Mouse (Mus musculus) intestine, embryonic 15.5 days (tissue): ENCODE results near the gene Hist1h4c. TPM values are rescaled to one million over a fixed set of nuclear protein-coding genes. Genes with fewer than 3 reads are reported as not detected.

Source experiments
- ATAC-seq: fragments of 200-750 bp; cut with Nextera tagmentation; 2 replicates; pipeline ENCODE4 v1.8.0; 2017; ENCODE audit warnings: moderate TSS enrichment, moderate library complexity
- H3K27ac ChIP-seq: fragments of 300-500 bp; sonication (generic); 2 replicates; pipeline ENCODE4 v1.5.1; 2015; ENCODE audit warnings: mild to moderate bottlenecking, inconsistent platforms
- H3K27me3 ChIP-seq: fragments of 300-500 bp; sonication (generic); replicated peaks from 2 replicates; pipeline ENCODE4 v1.6.1; 2015; ENCODE audit warnings: inconsistent platforms
- H3K36me3 ChIP-seq: fragments of 300-500 bp; sonication (generic); 2 replicates; pipeline ENCODE4 v1.6.1; 2015; ENCODE audit warnings: inconsistent platforms
- H3K4me1 ChIP-seq: fragments of 300-500 bp; sonication (generic); replicated peaks from 2 replicates; pipeline ENCODE4 v1.6.1; 2015; ENCODE audit warnings: inconsistent platforms
- H3K4me2 ChIP-seq: fragments of 300-500 bp; sonication (generic); replicated peaks from 2 replicates; pipeline ENCODE4 v1.6.1; 2015; ENCODE audit warnings: mild to moderate bottlenecking, inconsistent platforms
- H3K4me3 ChIP-seq: fragments of 300-500 bp; sonication (generic); replicated peaks from 2 replicates; pipeline ENCODE4 v1.5.1; 2015; ENCODE audit warnings: inconsistent platforms
- H3K9ac ChIP-seq: fragments of 300-500 bp; sonication (generic); 2 replicates; pipeline ENCODE4 v1.6.1; 2015; ENCODE audit warnings: inconsistent platforms
- H3K9me3 ChIP-seq: fragments of 300-500 bp; sonication (generic); 2 replicates; pipeline ENCODE4 v1.6.1; 2016; ENCODE audit warnings: inconsistent platforms
- WGBS: fragments of 180-500 bp; shearing (Covaris S2); methylation state at CpG from one replicate; pipeline ENCODE4 v1.1.7; 2015; 5-methylcytosine and 5-hydroxymethylcytosine counted together
- polyA plus RNA-seq: library from polyadenylated mRNA; unstranded; fragments of >200 nt; fragmentation: Nextera tagmentation; extraction: Ambion mirVana; gene quantifications from 2 replicates; pipeline ENCODE4 v1.2.1, GENCODE M21; 2015

The Hist1h4c gene
- polyA plus RNA-seq, 1 experiment from 2014 or later = 5.7 TPM

- Histone ChIP-seq H3K27ac (peak overlapping the region; percentile 99), H3K4me1 (no peaks in the 10 kb centered on the region), H3K9ac (peak overlapping the region; percentile 91), H3K9me3 (no peaks in the 10 kb centered on the region), H3K4me3 (peak overlapping the region; percentile 59), H3K4me2 (peak overlapping the region; percentile 94), H3K36me3 (no peaks in the 10 kb centered on the region), H3K27me3 (no peaks in the 10 kb centered on the region)
- 19% methylated on average over 13 of the region's 13 CpGs for WGBS
- ATAC-seq = no peak
Observed at GRCm38 (mm10) chr13:23740256-23740840, 42.1 kb upstream of the Hist1h4c start.

- no peaks in the 10 kb centered on the region for H3K9me3 ChIP-seq
- H3K9ac ChIP-seq = peak overlapping the region; percentile 91
- under 1% methylated on average over 14 of the region's 14 CpGs for WGBS
- H3K36me3 ChIP-seq = no peaks in the 10 kb centered on the region
- no peaks in the 10 kb centered on the region for H3K4me1 ChIP-seq
- ATAC-seq = no peak
- H3K4me3 ChIP-seq = peak overlapping the region; percentile 59
- H3K4me2 ChIP-seq = peak overlapping the region; percentile 94
- no peaks in the 10 kb centered on the region for H3K27me3 ChIP-seq
- peak overlapping the region; percentile 99 for H3K27ac ChIP-seq
Observed at GRCm38 (mm10) chr13:23739922-23740252, 41.6 kb upstream of the Hist1h4c start.

DNA sequence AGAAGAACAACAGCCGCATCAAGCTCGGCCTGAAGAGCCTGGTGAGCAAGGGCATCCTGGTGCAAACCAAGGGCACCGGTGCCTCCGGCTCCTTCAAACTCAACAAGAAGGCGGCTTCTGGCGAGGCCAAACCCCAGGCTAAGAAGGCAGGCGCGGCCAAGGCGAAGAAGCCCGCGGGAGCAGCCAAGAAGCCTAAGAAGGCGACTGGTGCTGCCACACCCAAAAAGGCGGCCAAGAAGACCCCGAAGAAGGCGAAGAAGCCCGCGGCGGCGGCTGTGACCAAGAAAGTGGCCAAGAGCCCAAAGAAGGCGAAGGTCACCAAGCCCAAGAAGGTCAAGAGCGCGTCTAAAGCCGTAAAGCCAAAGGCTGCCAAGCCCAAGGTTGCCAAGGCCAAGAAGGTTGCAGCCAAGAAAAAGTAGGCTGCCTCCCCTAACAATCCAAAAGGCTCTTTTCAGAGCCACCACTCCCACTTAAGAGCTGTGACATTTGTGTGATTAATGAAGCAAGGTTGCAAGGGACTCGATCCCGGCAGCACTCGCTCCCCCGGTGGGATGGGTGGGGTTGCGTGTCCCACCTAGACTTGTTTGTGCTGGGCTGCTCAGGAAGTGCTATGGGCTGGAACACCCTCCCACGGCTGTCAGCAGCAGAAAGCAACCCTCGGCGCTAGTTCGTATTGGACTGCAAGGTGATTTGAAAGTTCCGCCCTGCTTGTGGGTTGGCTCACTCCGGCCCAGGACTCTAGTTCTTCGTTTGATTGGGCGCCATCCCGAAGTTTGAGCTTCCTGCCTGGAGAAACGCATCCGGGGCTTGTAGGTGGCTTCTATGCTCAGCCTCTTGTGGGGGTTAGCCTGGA lies 41.0 kb upstream of the Hist1h4c start:
- Histone ChIP-seq H3K9ac (peak overlapping the region; percentile 91), H3K4me1 (no peaks in the 10 kb centered on the region), H3K27me3 (no peaks in the 10 kb centered on the region), H3K27ac (peak overlapping the region; percentile 99), H3K4me3 (peak overlapping the region; percentile 59), H3K9me3 (no peaks in the 10 kb centered on the region), H3K36me3 (no peaks in the 10 kb centered on the region), H3K4me2 (peak overlapping the region; percentile 94)
- WGBS = under 1% methylated on average over 39 of the region's 39 CpGs
- peak; percentile 90 for ATAC-seq

DNA sequence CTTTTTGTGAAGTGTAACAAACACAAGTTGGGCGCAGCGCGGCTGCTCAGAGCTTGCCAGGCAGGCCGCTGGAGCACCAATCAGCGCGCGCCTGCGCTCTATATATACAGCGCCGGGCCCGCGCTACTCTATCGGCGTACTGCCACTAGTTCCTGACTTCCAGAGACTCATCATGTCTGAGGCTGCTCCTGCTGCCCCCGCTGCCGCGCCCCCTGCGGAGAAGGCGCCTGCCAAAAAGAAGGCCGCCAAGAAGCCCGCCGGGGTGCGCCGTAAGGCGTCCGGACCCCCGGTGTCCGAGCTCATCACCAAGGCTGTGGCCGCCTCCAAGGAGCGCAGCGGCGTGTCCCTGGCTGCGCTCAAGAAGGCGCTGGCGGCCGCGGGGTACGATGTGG lies 40.4 kb upstream of the Hist1h4c start, which contains the start of gene Hist1h1c:
Gene Hist1h1c (plus strand): TSS at position 132 of the 392 bp plus-strand sequence.
- peak within 1 kb of the TSS; percentile 91 for H3K9ac ChIP-seq
- 0% methylated on average over 38 of the region's 38 CpGs for WGBS
- H3K36me3 ChIP-seq = no peaks in the 10 kb centered on the region
- no peaks in the 10 kb centered on the region for H3K4me1 ChIP-seq
- H3K9me3 ChIP-seq = no peaks in the 10 kb centered on the region
- no peaks in the 10 kb centered on the region for H3K27me3 ChIP-seq
- peak within 1 kb of the TSS; percentile 59 for H3K4me3 ChIP-seq
- H3K4me2 ChIP-seq = peak within 1 kb of the TSS; percentile 94
- peak; percentile 93 for ATAC-seq
- peak within 1 kb of the TSS; percentile 99 for H3K27ac ChIP-seq

DNA sequence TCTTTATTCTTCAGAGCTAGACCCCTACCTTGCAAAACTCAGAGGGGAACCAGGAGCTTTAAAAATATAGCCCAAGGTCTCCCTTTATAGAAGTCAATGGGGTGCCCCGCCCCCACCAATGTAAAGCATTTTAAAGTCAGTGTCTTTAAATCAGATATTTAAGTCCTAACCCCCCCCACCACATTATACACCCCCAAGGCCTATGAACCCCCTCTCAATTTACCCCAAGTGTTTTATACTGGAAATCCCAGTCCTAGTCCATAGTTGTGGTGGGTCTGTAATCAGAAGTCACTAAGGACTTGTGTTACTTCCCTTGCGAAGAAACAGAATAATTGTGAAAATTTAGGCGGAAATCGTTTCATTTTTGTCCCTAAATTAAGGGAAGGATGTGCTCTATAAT lies 39.8 kb upstream of the Hist1h4c start:
- H3K4me3 ChIP-seq = no peak overlapping the region
- no peaks in the 10 kb centered on the region for H3K27me3 ChIP-seq
- 25% methylated on average over 4 of the region's 4 CpGs for WGBS
- H3K9ac ChIP-seq = 0 out of 2 replicates have a peak overlapping the region, but pooled peaks have one; percentile 91
- ATAC-seq = no peak
- peak overlapping the region; percentile 94 for H3K4me2 ChIP-seq
- no peaks in the 10 kb centered on the region for H3K9me3 ChIP-seq
- no peaks in the 10 kb centered on the region for H3K4me1 ChIP-seq
- peak overlapping the region; percentile 99 for H3K27ac ChIP-seq
- no peaks in the 10 kb centered on the region for H3K36me3 ChIP-seq

DNA sequence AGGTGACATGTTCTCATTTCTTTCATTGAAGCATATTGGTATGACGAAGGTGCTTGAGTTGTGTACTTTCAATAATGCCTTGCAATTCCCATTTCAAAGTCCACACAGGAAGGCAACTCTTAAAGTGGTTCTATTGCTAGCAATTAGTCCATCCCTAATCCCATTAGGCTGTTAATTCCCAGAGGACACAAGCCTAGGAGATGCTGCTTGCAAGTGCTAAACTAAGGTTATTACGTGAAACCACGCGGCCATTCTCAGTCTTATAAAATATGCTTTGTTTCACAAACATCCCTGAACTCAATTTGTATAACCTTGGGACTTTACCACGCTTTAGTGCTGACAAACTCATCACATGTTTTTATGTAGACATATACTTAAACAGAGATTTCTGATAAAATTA lies 38.8 kb upstream of the Hist1h4c start:
- no peak for ATAC-seq
- H3K9me3 ChIP-seq = no peaks in the 10 kb centered on the region
- WGBS = 84% methylated on average over 5 of the region's 5 CpGs
- H3K27me3 ChIP-seq = no peaks in the 10 kb centered on the region
- H3K4me2 ChIP-seq = no peak overlapping the region
- no peaks in the 10 kb centered on the region for H3K36me3 ChIP-seq
- no peaks in the 10 kb centered on the region for H3K4me1 ChIP-seq
- no peak overlapping the region for H3K4me3 ChIP-seq
- H3K9ac ChIP-seq = no peak overlapping the region
- H3K27ac ChIP-seq = no peak overlapping the region

DNA sequence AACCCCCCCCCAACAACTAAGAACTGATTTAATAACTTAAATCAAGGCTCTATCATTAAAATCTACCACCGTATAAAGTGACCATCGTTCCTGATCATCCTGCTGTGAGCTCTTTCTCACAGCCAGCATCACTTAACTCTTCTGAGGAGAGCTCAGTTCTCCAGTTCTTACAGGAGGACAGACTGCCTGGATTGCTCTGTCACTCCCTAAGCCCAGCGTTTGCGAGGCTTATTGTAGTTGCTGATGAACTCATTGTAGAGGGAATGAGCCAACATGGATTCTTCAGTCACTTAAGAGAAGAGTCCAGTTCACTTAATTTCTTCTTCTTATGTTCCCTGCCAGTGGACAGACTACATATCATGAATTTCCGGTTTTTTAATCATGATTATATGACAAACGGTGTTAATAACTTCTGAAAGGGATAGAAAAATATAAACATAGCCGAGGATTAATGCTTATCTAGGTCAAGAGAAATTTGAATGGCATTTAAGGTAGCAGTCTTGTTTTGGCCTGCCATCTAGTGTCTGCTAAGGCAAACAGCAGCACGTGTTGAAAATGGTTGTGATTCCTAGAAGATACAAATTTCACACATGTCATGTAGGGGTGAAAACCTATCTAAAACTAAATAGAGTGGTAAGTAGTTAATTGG lies 34.0 kb upstream of the Hist1h4c start:
- no peak for ATAC-seq
- Histone ChIP-seq H3K9me3 (no peaks in the 10 kb centered on the region), H3K4me1 (no peaks in the 10 kb centered on the region), H3K4me3 (no peak overlapping the region), H3K9ac (no peak overlapping the region), H3K36me3 (no peaks in the 10 kb centered on the region), H3K27ac (no peak overlapping the region), H3K4me2 (no peak overlapping the region), H3K27me3 (no peaks in the 10 kb centered on the region)
- WGBS = 25% methylated on average over 8 of the region's 8 CpGs

- H3K27ac ChIP-seq = no peak overlapping the region
- H3K4me1 ChIP-seq = no peaks in the 10 kb centered on the region
- peak overlapping the region; percentile 24 for H3K4me2 ChIP-seq
- 22% methylated on average over 8 of the region's 8 CpGs for WGBS
- no peaks in the 10 kb centered on the region for H3K27me3 ChIP-seq
- no peaks in the 10 kb centered on the region for H3K36me3 ChIP-seq
- H3K9ac ChIP-seq = no peak overlapping the region
- H3K9me3 ChIP-seq = no peaks in the 10 kb centered on the region
- peak; percentile 91 for ATAC-seq
- H3K4me3 ChIP-seq = no peak overlapping the region
Observed at GRCm38 (mm10) chr13:23730479-23730878, 32.2 kb upstream of the Hist1h4c start.

GRCm38 (mm10) chr13:23729706-23730105 lies 31.5 kb upstream of the Hist1h4c start:
- Histone ChIP-seq H3K4me1 (no peaks in the 10 kb centered on the region), H3K4me3 (no peak overlapping the region), H3K9me3 (no peaks in the 10 kb centered on the region), H3K36me3 (no peaks in the 10 kb centered on the region), H3K4me2 (no peak overlapping the region), H3K27me3 (no peaks in the 10 kb centered on the region), H3K9ac (no peak overlapping the region), H3K27ac (no peak overlapping the region)
- WGBS = 88% methylated on average over 5 of the region's 5 CpGs
- ATAC-seq = no peak

DNA sequence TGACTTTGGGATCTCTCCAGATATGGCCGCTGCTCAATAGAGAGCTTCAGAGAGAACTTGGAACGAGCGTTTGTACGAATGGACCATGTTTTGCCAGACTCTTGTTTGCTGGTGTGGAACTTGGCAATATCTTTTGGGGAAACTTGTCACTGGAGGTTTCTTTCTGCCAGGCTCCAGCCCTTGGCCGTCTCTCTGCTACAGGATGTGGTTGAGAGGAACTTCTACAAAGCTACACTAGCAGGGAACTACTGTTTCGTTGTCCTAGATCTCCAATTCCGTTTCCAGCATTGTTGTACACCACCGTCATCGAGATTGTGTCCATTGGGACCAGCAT lies 30.9 kb upstream of the Hist1h4c start:
- H3K9me3 ChIP-seq = no peaks in the 10 kb centered on the region
- H3K4me2 ChIP-seq = no peak overlapping the region
- H3K4me3 ChIP-seq = no peak overlapping the region
- WGBS = 91% methylated on average over 9 of the region's 9 CpGs
- no peak for ATAC-seq
- no peaks in the 10 kb centered on the region for H3K4me1 ChIP-seq
- H3K27ac ChIP-seq = no peak overlapping the region
- no peak overlapping the region for H3K9ac ChIP-seq
- H3K27me3 ChIP-seq = no peaks in the 10 kb centered on the region
- no peaks in the 10 kb centered on the region for H3K36me3 ChIP-seq

DNA sequence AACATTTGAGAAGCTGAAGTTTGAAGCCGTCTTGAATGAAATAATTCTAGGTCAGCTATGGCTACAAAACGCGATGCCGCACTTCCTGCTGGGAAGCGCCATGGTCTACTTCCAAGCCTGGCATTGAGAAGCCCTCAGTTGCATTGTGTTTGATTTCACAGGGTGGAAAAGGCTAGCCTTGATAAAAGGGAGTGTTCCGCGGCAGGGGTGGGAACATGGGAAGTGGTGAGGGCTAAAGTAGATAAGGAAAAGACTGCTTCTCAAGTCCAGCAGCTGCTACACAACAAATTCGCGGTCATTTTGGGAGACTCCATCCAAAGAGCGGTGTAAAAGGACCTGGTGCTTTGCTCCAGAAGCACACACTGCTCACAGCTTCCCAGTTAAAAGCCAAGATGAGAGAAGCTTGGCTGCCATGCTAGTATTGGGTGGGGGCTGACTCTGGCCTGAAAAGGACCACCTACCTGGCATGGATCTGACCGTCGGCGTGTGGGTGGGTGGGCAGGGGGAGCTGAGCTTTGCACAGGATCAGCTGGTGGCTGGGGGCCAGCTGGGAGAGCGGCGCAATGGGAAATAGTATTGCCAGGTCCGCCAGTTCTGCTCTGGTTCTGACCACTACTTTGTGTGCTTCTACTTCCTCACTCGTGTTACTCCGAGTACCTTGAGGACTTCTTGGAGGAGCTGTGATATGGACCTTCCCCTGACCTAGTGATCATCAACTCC lies 30.4 kb upstream of the Hist1h4c start:
- Histone ChIP-seq H3K9me3 (no peaks in the 10 kb centered on the region), H3K4me3 (no peak overlapping the region), H3K9ac (no peak overlapping the region), H3K4me2 (no peak overlapping the region), H3K4me1 (no peaks in the 10 kb centered on the region), H3K36me3 (no peaks in the 10 kb centered on the region), H3K27me3 (no peaks in the 10 kb centered on the region), H3K27ac (no peak overlapping the region)
- 89% methylated on average over 18 of the region's 18 CpGs for WGBS
- no peak for ATAC-seq

DNA sequence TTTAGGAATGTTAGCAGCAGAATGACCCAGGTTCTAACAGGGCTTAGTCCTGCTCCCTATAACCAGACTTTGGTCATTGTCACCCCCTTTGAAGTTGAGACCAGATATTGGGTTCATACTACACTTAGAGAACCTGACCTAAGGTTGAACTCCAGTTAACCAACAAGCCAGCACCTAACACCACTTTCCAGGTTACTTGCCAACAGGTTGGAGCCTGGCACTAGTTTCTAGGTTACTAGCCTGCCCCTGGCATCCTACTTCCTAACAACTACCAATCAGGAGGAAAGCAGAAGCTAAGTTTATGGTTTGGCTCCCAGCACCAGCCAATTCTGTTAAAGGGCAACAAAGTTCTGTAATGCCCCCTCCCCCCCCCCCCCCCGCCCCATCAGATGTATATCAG lies 27.0 kb upstream of the Hist1h4c start:
- Histone ChIP-seq H3K9me3 (no peaks in the 10 kb centered on the region), H3K9ac (no peak overlapping the region), H3K4me2 (no peak overlapping the region), H3K27me3 (no peaks in the 10 kb centered on the region), H3K4me3 (no peak overlapping the region), H3K36me3 (no peaks in the 10 kb centered on the region), H3K27ac (no peak overlapping the region), H3K4me1 (no peaks in the 10 kb centered on the region)
- ATAC-seq = no peak
- 70% methylated on average over 1 of the region's 1 CpGs for WGBS
